Mouse (Mus musculus): ENCODE results near the gene Thbs2. TPM values are rescaled to one million over a fixed set of nuclear protein-coding genes. Genes with fewer than 3 reads are reported as not detected.

Gene Thbs2
- polyA plus RNA-seq, 1 experiment from 2014 or later, result 6.9 TPM

DNA sequence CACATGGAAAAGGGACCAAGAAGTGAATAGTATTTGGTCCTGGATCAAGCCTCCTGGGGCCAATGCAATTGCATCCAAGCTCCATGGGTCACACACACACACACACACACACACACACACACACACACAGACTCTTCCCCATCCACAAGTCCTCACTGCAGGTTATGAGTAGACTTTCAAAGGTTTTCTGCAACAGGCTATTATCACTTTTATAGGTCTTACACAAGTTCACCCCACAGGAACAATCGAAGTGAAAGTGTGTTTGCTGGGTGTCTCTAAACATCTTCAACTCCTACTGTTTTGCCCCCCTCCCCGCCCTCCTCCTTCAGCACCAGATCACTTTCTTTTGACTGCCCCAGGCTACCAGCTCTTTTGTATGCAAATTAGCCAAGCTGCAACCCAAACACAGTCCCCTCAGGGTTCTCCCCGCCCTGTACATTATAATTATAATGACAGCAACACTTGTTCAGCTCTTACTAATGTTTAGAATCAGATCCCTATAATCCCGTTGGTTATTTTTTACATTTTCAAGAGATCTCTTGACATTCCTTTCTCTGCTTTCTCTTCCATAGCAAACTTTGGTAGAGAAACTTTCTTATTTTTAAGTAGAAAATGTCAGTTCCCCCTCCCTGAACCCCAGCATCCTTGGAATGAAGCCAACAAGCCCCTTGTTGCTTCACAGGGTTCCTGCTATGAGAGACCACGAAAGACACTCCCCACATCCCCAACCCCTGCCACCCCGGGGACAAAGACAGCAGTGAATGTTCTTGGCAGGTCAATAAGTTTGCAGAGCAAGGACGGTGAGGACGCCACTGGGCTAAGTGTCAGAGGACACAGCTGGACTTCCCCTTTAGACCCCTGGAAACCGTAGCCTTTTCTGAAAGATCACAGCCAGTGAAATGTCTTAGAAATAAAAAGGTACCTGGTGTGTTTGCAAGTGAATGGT is 714 bp downstream of the Thbs2 start:
- ATAC-seq (ENCODE audit: low read depth), result peak; percentile 60
- Histone ChIP-seq H3K9me3 (no peaks in the 10 kb centered on the region), H3K4me3 (peak overlapping the region; percentile 23), H3K27me3 (no peaks in the 10 kb centered on the region), H3K4me2 (peak overlapping the region; percentile 50), H3K27ac (replicated peaks) (no peak overlapping the region), H3K36me3 (no peaks in the 10 kb centered on the region), H3K4me1 (replicated peaks) (peaks cover 19% of the 10 kb centered on the region), H3K9ac (peak overlapping the region; percentile 41; the same call in 1 of the 2 replicates)
- WGBS, result 5% methylated on average over 9 of the region's 9 CpGs

DNA sequence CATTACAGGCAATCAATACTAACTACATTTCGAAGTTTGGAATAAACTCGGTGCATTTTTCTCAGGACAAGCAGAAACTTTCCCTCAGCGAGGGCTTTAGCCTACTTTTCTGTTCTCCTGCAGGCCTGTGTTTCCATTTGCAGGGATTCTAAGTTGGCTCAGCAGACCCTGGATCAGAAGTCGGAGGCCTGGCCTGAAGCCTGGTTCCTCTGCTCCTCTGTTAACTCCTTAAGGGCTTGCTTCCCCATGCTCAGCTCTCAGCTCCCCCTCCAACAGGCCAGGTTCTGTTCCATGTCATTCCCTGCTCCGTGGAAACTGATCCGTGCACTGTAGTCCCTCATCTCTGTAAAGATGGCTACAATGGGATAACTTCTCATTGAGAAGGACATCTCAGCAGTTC is 2.1 kb downstream of the Thbs2 start:
- Histone ChIP-seq H3K27ac (replicated peaks) (no peak overlapping the region), H3K4me1 (replicated peaks) (peaks cover 19% of the 10 kb centered on the region), H3K27me3 (no peaks in the 10 kb centered on the region), H3K4me2 (peak overlapping the region; percentile 50; the same call in 1 of the 2 replicates), H3K9me3 (no peaks in the 10 kb centered on the region), H3K9ac (no peak overlapping the region), H3K4me3 (0 out of 2 replicates have a peak overlapping the region, but pooled peaks have one; percentile 1), H3K36me3 (no peaks in the 10 kb centered on the region)
- ATAC-seq (ENCODE audit: low read depth), result no peak
- WGBS, result 80% methylated on average over 6 of the region's 6 CpGs

DNA sequence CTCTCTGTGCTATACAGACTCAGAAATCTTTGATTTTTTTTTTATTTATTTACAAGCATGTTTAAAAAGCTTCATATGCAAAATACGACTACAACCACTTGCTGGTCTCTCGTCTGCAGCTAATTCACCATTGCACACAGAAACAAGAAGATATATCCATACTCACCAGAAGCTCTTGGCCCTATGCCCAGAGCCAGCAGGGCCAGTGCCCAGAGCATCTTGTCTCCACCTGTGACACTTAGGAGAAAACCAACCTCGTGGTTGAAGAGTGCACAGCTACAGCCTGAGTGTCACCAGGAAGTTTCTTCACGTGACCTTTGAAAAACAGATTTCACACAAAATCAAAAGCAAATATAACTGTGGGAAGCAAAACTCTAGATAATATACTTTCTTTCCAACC is 2.8 kb downstream of the Thbs2 start:
- WGBS, result 53% methylated on average over 4 of the region's 4 CpGs
- Histone ChIP-seq H3K27me3 (no peaks in the 10 kb centered on the region), H3K9me3 (no peaks in the 10 kb centered on the region), H3K27ac (replicated peaks) (no peak overlapping the region), H3K4me2 (no peak overlapping the region), H3K4me3 (no peak overlapping the region), H3K36me3 (no peaks in the 10 kb centered on the region), H3K9ac (no peak overlapping the region), H3K4me1 (replicated peaks) (peaks cover 19% of the 10 kb centered on the region)
- ATAC-seq (ENCODE audit: low read depth), result no peak

DNA sequence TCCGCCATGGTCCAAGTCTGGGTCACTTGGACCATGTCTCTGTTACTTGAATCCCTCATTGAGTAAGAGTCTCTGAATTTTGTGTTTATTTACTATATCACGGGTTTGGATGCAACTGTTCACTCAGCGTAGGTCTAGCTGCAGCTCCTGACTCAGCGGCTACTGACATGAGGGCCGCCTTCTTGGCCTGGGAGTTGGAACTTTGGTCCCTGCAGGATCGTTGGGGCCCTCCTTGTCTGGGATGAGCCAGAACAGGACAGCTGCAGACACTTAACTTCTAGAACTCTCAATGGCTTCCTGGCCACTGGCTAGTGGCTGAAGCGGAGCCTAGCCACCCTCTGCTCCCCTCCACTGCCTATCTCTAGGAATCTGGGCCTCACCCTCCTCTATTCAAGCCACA is 11.2 kb downstream of the Thbs2 start:
- no peaks in the 10 kb centered on the region for H3K9me3 ChIP-seq
- WGBS, result 91% methylated on average over 7 of the region's 7 CpGs
- no peak overlapping the region for H3K9ac ChIP-seq
- ATAC-seq (ENCODE audit: low read depth), result no peak
- H3K4me1 ChIP-seq (replicated peaks), result no peaks in the 10 kb centered on the region
- no peaks in the 10 kb centered on the region for H3K36me3 ChIP-seq
- H3K4me2 ChIP-seq, result no peak overlapping the region
- no peak overlapping the region for H3K27ac ChIP-seq (replicated peaks)
- H3K4me3 ChIP-seq, result no peak overlapping the region
- no peaks in the 10 kb centered on the region for H3K27me3 ChIP-seq

DNA sequence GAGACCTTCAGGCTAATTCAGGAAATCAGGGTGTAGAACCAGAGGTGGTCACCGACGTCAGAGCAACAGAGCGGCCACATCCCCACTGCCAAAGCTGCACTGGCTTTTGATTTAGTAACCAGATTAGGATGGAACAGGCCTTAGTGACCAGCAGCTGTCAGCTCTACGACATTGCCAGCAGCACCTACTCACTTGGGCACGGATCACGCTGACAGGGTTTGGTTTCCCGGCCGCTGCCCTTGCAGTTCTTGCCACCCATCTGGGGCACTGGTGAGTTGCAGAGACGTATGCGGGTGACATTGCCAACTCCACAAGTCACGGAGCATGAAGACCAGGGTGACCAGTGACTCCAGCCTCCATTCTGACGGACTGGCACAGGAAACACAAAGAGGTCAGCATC is 13.0 kb downstream of the Thbs2 start:
- no peak overlapping the region for H3K4me3 ChIP-seq
- no peak for ATAC-seq (ENCODE audit: low read depth)
- 89% methylated on average over 12 of the region's 12 CpGs for WGBS
- no peaks in the 10 kb centered on the region for H3K9me3 ChIP-seq
- no peak overlapping the region for H3K4me2 ChIP-seq
- no peaks in the 10 kb centered on the region for H3K4me1 ChIP-seq (replicated peaks)
- H3K9ac ChIP-seq, result no peak overlapping the region
- H3K27me3 ChIP-seq, result no peaks in the 10 kb centered on the region
- H3K27ac ChIP-seq (replicated peaks), result no peak overlapping the region
- H3K36me3 ChIP-seq, result no peaks in the 10 kb centered on the region

DNA sequence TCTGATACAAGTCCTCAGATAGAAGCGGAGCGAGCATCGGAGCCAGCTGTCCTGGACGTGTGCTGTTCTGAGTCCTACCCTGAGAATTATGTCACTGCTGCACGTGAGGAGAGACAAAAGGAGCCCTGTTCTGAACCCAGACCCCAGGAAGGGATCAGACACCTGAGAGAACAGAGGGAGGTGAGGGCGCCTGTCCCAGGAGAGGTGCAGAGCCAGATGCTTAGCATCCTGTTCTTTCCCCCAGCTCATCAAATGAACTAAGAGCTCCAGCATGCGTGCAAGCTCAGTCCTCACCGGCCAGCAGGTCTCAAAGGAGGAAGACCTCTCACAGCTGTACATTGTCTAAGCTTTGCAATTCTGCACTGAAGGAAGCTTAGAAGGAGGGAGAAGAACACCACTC is 16.8 kb downstream of the Thbs2 start:
- no peak overlapping the region for H3K4me2 ChIP-seq
- ATAC-seq (ENCODE audit: low read depth), result no peak
- no peak overlapping the region for H3K9ac ChIP-seq
- H3K4me1 ChIP-seq (replicated peaks), result 0 out of 2 replicates have a peak, but pooled peaks cover 4% of the 10 kb centered on the region
- no peaks in the 10 kb centered on the region for H3K27me3 ChIP-seq
- no peak overlapping the region for H3K4me3 ChIP-seq
- H3K36me3 ChIP-seq, result no peaks in the 10 kb centered on the region
- H3K27ac ChIP-seq (replicated peaks), result no peak overlapping the region
- WGBS, result 85% methylated on average over 8 of the region's 8 CpGs
- no peaks in the 10 kb centered on the region for H3K9me3 ChIP-seq

DNA sequence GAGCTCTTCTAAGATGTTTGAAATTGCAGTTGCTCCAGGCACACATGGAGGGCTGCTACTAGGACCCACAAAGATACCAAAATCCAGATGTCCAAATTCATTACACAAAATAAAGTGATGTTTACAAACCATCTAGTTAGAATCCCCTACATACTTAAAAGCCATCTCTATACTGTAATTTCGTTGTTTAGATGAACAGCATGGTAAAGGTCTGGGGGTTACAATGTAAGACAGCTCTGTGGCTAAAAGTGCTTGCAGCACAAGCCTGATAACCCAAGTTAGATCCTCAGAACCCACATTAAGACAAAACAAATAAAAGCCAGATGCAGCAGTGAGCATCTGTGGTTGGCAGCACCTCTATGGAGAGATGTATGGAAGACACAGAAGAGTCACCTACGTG is 18.5 kb downstream of the Thbs2 start:
- 89% methylated on average over 2 of the region's 2 CpGs for WGBS
- H3K27me3 ChIP-seq, result no peaks in the 10 kb centered on the region
- ATAC-seq (ENCODE audit: low read depth), result no peak
- H3K36me3 ChIP-seq, result no peaks in the 10 kb centered on the region
- H3K4me3 ChIP-seq, result no peak overlapping the region
- H3K27ac ChIP-seq (replicated peaks), result no peak overlapping the region
- H3K9ac ChIP-seq, result no peak overlapping the region
- H3K4me1 ChIP-seq (replicated peaks), result 0 out of 2 replicates have a peak, but pooled peaks cover 6% of the 10 kb centered on the region
- no peaks in the 10 kb centered on the region for H3K9me3 ChIP-seq
- no peak overlapping the region for H3K4me2 ChIP-seq

DNA sequence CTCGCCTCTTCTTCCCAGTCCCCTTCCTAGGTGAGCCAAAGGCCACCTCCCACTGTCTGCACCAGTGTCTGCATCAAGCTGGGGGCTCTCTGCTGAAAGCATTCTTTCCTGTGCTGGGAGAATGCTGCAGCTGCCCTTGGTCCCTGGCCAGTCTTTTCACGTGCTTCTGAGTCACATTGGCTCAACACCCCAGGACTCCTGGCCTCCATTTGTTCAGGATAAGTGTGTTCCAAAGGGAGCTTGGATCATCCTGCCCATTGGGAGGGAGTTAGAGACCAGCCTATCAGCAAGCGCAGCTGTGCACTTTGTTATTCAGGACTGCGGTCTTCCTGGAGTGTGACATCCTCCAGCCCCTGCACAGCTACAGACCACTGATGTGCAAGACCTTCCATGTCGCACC is 21.6 kb downstream of the Thbs2 start:
- Histone ChIP-seq H3K27me3 (no peaks in the 10 kb centered on the region), H3K36me3 (no peaks in the 10 kb centered on the region), H3K4me1 (replicated peaks) (0 out of 2 replicates have a peak, but pooled peaks cover 6% of the 10 kb centered on the region), H3K27ac (replicated peaks) (no peak overlapping the region), H3K9me3 (no peaks in the 10 kb centered on the region), H3K9ac (no peak overlapping the region), H3K4me2 (no peak overlapping the region), H3K4me3 (no peak overlapping the region)
- WGBS, result 50% methylated on average over 5 of the region's 5 CpGs
- peak; percentile 50; the same call in 1 of the 2 replicates for ATAC-seq (ENCODE audit: low read depth)

DNA sequence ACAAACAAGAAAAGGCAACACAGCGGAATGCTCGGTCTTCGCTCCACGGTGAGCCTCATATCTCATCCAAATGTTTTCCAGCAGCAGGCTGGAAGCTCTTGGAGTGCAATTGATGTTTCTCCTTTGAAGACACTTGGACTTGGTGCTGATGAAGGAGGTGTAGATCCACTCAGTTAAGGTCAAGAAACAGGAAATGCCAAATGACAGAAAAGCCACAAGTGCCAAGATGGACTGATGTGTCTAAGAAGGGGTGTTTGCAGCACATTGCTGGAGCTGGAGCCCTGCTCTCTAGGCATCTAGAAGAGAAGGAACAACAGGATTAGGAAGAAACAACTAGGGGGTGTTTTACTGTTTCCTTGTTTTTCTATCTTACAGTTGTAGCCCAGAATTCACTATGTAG is 26.8 kb downstream of the Thbs2 start:
- Histone ChIP-seq H3K4me3 (no peak overlapping the region), H3K27ac (replicated peaks) (no peak overlapping the region), H3K4me2 (no peak overlapping the region), H3K4me1 (replicated peaks) (0 out of 2 replicates have a peak, but pooled peaks cover 3% of the 10 kb centered on the region), H3K27me3 (no peaks in the 10 kb centered on the region), H3K36me3 (no peaks in the 10 kb centered on the region), H3K9me3 (no peaks in the 10 kb centered on the region), H3K9ac (no peak overlapping the region)
- 64% methylated on average over 4 of the region's 4 CpGs for WGBS
- no peak for ATAC-seq (ENCODE audit: low read depth)

DNA sequence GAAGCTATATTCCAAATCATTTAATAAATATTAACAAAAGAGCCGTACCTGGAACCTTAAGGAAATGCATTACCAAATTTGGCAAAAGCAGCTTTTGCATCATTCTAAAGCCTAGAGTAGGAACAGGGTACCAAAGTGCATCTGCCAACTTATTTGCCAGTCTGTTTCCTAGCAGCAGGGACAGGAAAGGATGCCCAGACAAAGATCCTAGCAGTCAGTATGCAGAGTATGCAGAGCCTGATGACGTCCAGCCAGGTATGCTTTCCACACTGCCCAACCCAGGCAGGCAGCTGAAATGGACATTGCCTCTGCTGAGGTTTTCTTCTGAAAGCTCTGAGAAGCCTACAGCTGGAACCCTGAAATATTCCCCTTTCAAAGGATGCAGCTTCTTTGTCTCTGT is 27.6 kb downstream of the Thbs2 start:
- no peaks in the 10 kb centered on the region for H3K36me3 ChIP-seq
- H3K4me3 ChIP-seq, result no peak overlapping the region
- 79% methylated on average over 2 of the region's 2 CpGs for WGBS
- H3K27ac ChIP-seq (replicated peaks), result no peak overlapping the region
- no peaks in the 10 kb centered on the region for H3K27me3 ChIP-seq
- no peak overlapping the region for H3K4me2 ChIP-seq
- H3K9me3 ChIP-seq, result no peaks in the 10 kb centered on the region
- ATAC-seq (ENCODE audit: low read depth), result no peak
- H3K4me1 ChIP-seq (replicated peaks), result no peaks in the 10 kb centered on the region
- no peak overlapping the region for H3K9ac ChIP-seq

DNA sequence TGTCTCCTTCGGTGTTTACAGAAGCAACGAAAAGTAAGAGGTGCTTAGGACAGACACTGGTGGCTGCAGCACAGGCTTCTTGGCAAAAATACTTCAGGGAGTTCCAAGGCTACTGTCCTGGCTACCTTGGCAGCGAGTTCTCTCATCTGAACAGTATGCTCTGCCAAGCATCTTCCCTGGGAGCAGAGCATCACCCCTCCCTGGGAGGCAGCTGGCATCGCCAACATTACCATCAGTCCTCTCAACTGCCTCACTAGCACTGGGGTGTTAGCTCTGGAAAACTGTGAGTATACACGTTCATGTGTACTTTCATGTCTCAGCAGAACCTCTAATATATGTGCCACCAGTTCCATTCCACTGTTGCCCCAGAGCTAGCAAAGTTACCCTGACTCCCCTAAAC is 30.7 kb downstream of the Thbs2 start:
- no peak for ATAC-seq (ENCODE audit: low read depth)
- no peaks in the 10 kb centered on the region for H3K27me3 ChIP-seq
- 87% methylated on average over 5 of the region's 5 CpGs for WGBS

DNA sequence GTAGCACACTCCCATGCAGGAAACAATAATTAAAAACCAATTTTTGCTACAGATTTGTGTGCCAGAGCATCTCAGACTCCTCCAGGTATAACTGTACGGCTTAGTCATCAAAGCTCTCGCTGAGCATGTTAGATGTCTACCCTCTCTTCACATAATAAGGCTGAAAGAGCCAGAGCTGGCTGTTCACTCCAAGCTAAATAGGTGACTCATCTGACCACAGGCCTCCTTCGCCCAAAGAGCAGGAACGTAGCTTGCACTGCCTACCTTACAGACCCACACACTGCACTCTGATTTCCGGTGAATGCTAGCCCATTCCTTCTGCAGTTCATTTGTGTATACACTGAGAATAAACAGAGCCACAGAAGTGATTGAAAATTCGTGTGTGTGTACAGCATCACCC is 31.6 kb downstream of the Thbs2 start:
- H3K9me3 ChIP-seq, result no peaks in the 10 kb centered on the region
- WGBS, result 83% methylated on average over 6 of the region's 6 CpGs
- no peak overlapping the region for H3K4me2 ChIP-seq
- ATAC-seq (ENCODE audit: low read depth), result no peak
- H3K27me3 ChIP-seq, result no peaks in the 10 kb centered on the region
- H3K4me3 ChIP-seq, result no peak overlapping the region
- H3K27ac ChIP-seq (replicated peaks), result no peak overlapping the region
- no peaks in the 10 kb centered on the region for H3K4me1 ChIP-seq (replicated peaks)
- H3K9ac ChIP-seq, result no peak overlapping the region
- no peaks in the 10 kb centered on the region for H3K36me3 ChIP-seq

More for the DNA sequence above, 30.7 kb downstream of the Thbs2 start:
- Histone ChIP-seq H3K9ac (no peak overlapping the region), H3K4me3 (no peak overlapping the region), H3K4me1 (replicated peaks) (no peaks in the 10 kb centered on the region), H3K27ac (replicated peaks) (no peak overlapping the region), H3K36me3 (no peaks in the 10 kb centered on the region), H3K4me2 (no peak overlapping the region), H3K9me3 (no peaks in the 10 kb centered on the region)
